Mouse (Mus musculus) forebrain, embryonic 12.5 days (tissue): ENCODE results near the gene Fam240a. TPM values are rescaled to one million over a fixed set of nuclear protein-coding genes. Genes with fewer than 3 reads are reported as not detected.

Source experiments
- microRNA-seq: library from miRNA; unstranded; fragments of <30 nt; microRNA quantifications from one replicate; pipeline ENCODE4, GENCODE M21; 2017
- polyA plus RNA-seq: library from polyadenylated mRNA; unstranded; fragments of >200 nt; fragmentation: Nextera tagmentation; extraction: Ambion mirVana; gene quantifications from 2 replicates; pipeline ENCODE4 v1.2.1, GENCODE M21; 2016

Gene Fam240a
- polyA plus RNA-seq, 1 experiment from 2014 or later = not detected

Small RNA genes within 50 kb of the gene (microRNA-seq; reads per million reads assigned to microRNA genes)
- not detected for gene Gm24269

Other genes starting within 250 kb of the Fam240a start
- gene Myl3, start 175.0 kb downstream of the Fam240a start, polyA plus RNA-seq = 1.3 and 1.5 TPM in 2 replicates
- gene Pth1r, start 169.7 kb downstream of the Fam240a start, polyA plus RNA-seq = 16.1 and 18.6 TPM in 2 replicates
- gene Prss42, start 118.7 kb downstream of the Fam240a start, polyA plus RNA-seq = not detected in 2 replicates
- not detected in 2 replicates for gene Prss44, start 102.9 kb downstream of the Fam240a start, polyA plus RNA-seq
- gene Prss43, start 90.2 kb downstream of the Fam240a start, polyA plus RNA-seq = not detected in 2 replicates
- not detected in 2 replicates for gene Prss45, start 82.3 kb downstream of the Fam240a start, polyA plus RNA-seq
- not detected in 2 replicates for gene Prss46, start 72.4 kb downstream of the Fam240a start, polyA plus RNA-seq
- gene Prss50, start 58.9 kb downstream of the Fam240a start, polyA plus RNA-seq = 0.17 TPM in 1 of 2 replicates, not detected in the other
- gene Als2cl, start 37.0 kb downstream of the Fam240a start, polyA plus RNA-seq = 1.2 and 1.7 TPM in 2 replicates
- gene Tmie, start 36.7 kb downstream of the Fam240a start, polyA plus RNA-seq = 0.42 and 0.43 TPM in 2 replicates
- not detected in 2 replicates for gene Tdgf1, start 29.3 kb upstream of the Fam240a start, polyA plus RNA-seq
- gene Lrrc2, start 34.7 kb upstream of the Fam240a start, polyA plus RNA-seq = not detected in 2 replicates
- gene Rtp3, start 73.7 kb upstream of the Fam240a start, polyA plus RNA-seq = not detected in 2 replicates
- gene Ltf, start 102.4 kb upstream of the Fam240a start, polyA plus RNA-seq = 0.68 and 0.85 TPM in 2 replicates
- gene Ccrl2, start 140.7 kb upstream of the Fam240a start, polyA plus RNA-seq = 0.69 and 0.91 TPM in 2 replicates
- 48.8 and 52.8 TPM in 2 replicates for gene Lrrfip2, start 200.7 kb upstream of the Fam240a start, polyA plus RNA-seq